Mouse (Mus musculus): Measurements from ENCODE around the gene Zfp740.

GRCm38 (mm10) chr15:102179106-102179505 lies 23.9 kb upstream of the Zfp740 start:
- no peak for TF ChIP-seq POLR2A (IDR thresholded peaks at IDR 0.05; ENCODE audit: borderline replicate concordance, extremely low read depth, low read depth, low read length)
- TF ChIP-seq CTCF (IDR thresholded peaks at IDR 0.05; ENCODE audit: insufficient read depth, low read length) = no peak

Data from lung, adult 2 months (tissue).